Mouse (Mus musculus) lung, postnatal 0 days (tissue): ENCODE measurements around the gene Hoxd12. TPM values are rescaled to one million over a fixed set of nuclear protein-coding genes. Genes with fewer than 3 reads are reported as not detected.

ENCODE experiments used
- ATAC-seq: fragments of 200-750 bp; cut with Nextera tagmentation; 2 replicates; pipeline ENCODE4 v1.8.0; 2017; ENCODE audit warnings: moderate library complexity
- DNase-seq: peaks from one replicate; pipeline ENCODE4 v3.0.0-alpha.2; 2016; ENCODE audit warnings: low spot score
- H3K27ac ChIP-seq: fragments of 300-500 bp; sonication (generic); 2 replicates; pipeline ENCODE4 v1.5.1; 2014; ENCODE audit warnings: antibody characterized with exemption, mild to moderate bottlenecking, low read length, mixed read lengths
- H3K27me3 ChIP-seq: fragments of 300-500 bp; sonication (generic); replicated peaks from 2 replicates; pipeline ENCODE4 v1.6.1; 2014; ENCODE audit warnings: low read length, mixed read lengths; ENCODE audit not compliant: insufficient read depth
- H3K36me3 ChIP-seq: fragments of 300-500 bp; sonication (generic); 2 replicates; pipeline ENCODE4 v1.6.1; 2014; ENCODE audit warnings: low read length, mixed read lengths; ENCODE audit not compliant: insufficient read depth
- H3K4me1 ChIP-seq: fragments of 300-500 bp; sonication (generic); 2 replicates; pipeline ENCODE4 v1.6.1; 2014; ENCODE audit warnings: antibody characterized with exemption, low read depth, low read length, mixed read lengths; ENCODE audit not compliant: insufficient read depth
- H3K4me2 ChIP-seq: fragments of 300-500 bp; sonication (generic); replicated peaks from 2 replicates; pipeline ENCODE4 v1.6.1; 2014; ENCODE audit warnings: low read depth, mild to moderate bottlenecking, low read length, moderate library complexity, mixed read lengths
- H3K4me3 ChIP-seq: fragments of 300-500 bp; sonication (generic); 2 replicates; pipeline ENCODE4 v1.5.1; 2014; ENCODE audit warnings: low read depth, low read length
- H3K9ac ChIP-seq: fragments of 300-500 bp; sonication (generic); replicated peaks from 2 replicates; pipeline ENCODE4 v1.6.1; 2014; ENCODE audit warnings: low read depth, mild to moderate bottlenecking
- H3K9me3 ChIP-seq: fragments of 300-500 bp; sonication (generic); 2 replicates; pipeline ENCODE4 v1.6.1; 2016; ENCODE audit warnings: low read length, mixed read lengths
- CTCF ChIP-seq: IDR thresholded peaks from 2 replicates; pipeline ENCODE4 v1.5.1; 2016; ENCODE audit warnings: antibody characterized with exemption, mild to moderate bottlenecking
- EP300 ChIP-seq: IDR thresholded peaks from 2 replicates; pipeline ENCODE4 v1.6.1; 2016; ENCODE audit warnings: antibody characterized with exemption, mild to moderate bottlenecking, control low read depth
- WGBS: fragments of 180-500 bp; shearing (Covaris S2); extraction: QIAGEN DNeasy Blood & Tissue Kit; methylation state at CpG from one replicate; pipeline ENCODE4 v1.1.7; 2014; 5-methylcytosine and 5-hydroxymethylcytosine counted together
- polyA plus RNA-seq: library from polyadenylated mRNA; unstranded; fragments of >200 nt; fragmentation: Nextera tagmentation; extraction: Ambion mirVana; gene quantifications from 2 replicates; pipeline ENCODE4 v1.2.1, GENCODE M21; 2015

The Hoxd12 gene
- polyA plus RNA-seq, 1 experiment from 2014 or later = not detected

GRCm38 (mm10) chr2:74706393-74706960, 31.7 kb downstream of the Hoxd12 start:
- peaks cover 3% of the 10 kb centered on the region; the same call in 1 of the 2 replicates for H3K4me1 ChIP-seq
- peaks cover 87% of the 10 kb centered on the region for H3K27me3 ChIP-seq
- no peak overlapping the region for H3K27ac ChIP-seq
- no peak overlapping the region for H3K4me2 ChIP-seq
- DNase-seq = no peak
- 4% methylated on average over 13 of the region's 13 CpGs for WGBS
- no peaks in the 10 kb centered on the region for H3K9me3 ChIP-seq
- no peak overlapping the region for H3K4me3 ChIP-seq
- no peak for TF ChIP-seq CTCF
- no peak for TF ChIP-seq EP300
- no peak for ATAC-seq
- H3K36me3 ChIP-seq = no peaks in the 10 kb centered on the region
- no peak overlapping the region for H3K9ac ChIP-seq

GRCm38 (mm10) chr2:74707599-74707998, 32.8 kb downstream of the Hoxd12 start:
- Histone ChIP-seq H3K36me3 (no peaks in the 10 kb centered on the region), H3K27ac (no peak overlapping the region), H3K4me3 (no peak overlapping the region), H3K9ac (no peak overlapping the region), H3K9me3 (no peaks in the 10 kb centered on the region), H3K4me1 (peaks cover 9% of the 10 kb centered on the region; the same call in 1 of the 2 replicates), H3K27me3 (peaks cover 95% of the 10 kb centered on the region), H3K4me2 (no peak overlapping the region)
- ATAC-seq (no peak), DNase-seq (no peak)
- TF ChIP-seq EP300 = no peak
- no peak for TF ChIP-seq CTCF
- 11% methylated on average over 7 of the region's 7 CpGs for WGBS

GRCm38 (mm10) chr2:74708676-74709075, 33.9 kb downstream of the Hoxd12 start:
- H3K4me1 ChIP-seq = peaks cover 9% of the 10 kb centered on the region; the same call in 1 of the 2 replicates
- no peak for DNase-seq
- no peak overlapping the region for H3K4me3 ChIP-seq
- no peak overlapping the region for H3K4me2 ChIP-seq
- WGBS = 19% methylated on average over 4 of the region's 4 CpGs
- TF ChIP-seq CTCF (no peak), EP300 (no peak)
- ATAC-seq = no peak
- H3K9ac ChIP-seq = no peak overlapping the region
- H3K27ac ChIP-seq = no peak overlapping the region
- H3K9me3 ChIP-seq = no peaks in the 10 kb centered on the region
- no peaks in the 10 kb centered on the region for H3K36me3 ChIP-seq
- H3K27me3 ChIP-seq = peaks cover 95% of the 10 kb centered on the region

DNA sequence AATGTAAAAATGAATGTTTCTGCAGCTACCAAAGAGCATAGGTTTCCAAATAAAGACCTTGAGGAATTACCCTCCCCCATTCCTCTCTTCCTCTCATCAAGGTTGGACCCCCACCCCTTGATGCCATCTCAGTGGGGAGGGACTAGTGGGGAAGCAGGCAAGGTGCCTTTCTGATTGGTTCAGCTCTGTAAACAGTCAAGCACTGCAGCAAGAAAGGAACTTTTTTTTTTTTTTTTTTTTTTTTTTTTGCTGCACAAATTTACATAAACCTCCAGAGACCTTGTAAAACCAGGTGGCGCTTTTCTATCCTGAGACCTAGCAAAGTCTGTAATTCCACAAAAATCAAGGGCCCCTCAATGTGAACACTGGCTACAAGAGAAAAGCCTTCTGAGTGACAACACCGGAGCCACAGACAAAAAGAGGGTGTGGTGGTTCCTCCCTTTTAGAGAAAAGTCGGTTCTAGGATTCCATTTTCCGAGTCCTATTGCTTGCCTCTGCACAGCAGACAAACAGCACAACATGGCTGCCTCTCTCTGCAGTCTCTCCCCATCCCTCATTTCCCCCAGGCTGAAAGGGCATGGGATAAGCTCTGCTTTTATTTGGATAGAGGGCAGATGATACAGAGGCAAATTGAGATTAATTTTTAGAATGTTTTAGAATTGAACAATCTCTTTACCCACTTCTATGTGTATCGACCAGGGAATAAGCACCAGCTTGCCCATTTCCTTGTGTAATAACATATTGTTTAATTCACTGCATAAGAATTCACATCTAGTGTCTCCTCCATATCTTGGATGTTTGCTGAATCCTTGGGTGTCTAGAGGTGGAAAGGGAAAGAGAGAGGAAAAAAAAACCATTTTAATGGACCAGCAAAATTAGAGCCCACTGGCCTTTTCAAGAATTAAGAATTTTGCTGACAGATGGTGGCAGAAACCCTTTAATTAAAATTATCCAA, 34.9 kb downstream of the Hoxd12 start:
- WGBS = 6% methylated on average over 5 of the region's 5 CpGs
- Histone ChIP-seq H3K9ac (no peak overlapping the region), H3K27ac (no peak overlapping the region), H3K4me3 (no peak overlapping the region), H3K4me1 (peaks cover 9% of the 10 kb centered on the region; the same call in 1 of the 2 replicates), H3K36me3 (no peaks in the 10 kb centered on the region), H3K4me2 (no peak overlapping the region), H3K27me3 (peaks cover 94% of the 10 kb centered on the region), H3K9me3 (no peaks in the 10 kb centered on the region)
- ATAC-seq (no peak), DNase-seq (no peak)
- TF ChIP-seq CTCF (no peak), EP300 (no peak)

- Histone ChIP-seq H3K4me3 (no peak overlapping the region), H3K36me3 (no peaks in the 10 kb centered on the region), H3K9ac (no peak overlapping the region), H3K4me1 (0 out of 2 replicates have a peak, but pooled peaks cover 6% of the 10 kb centered on the region), H3K4me2 (no peak overlapping the region), H3K27me3 (peaks cover 94% of the 10 kb centered on the region), H3K9me3 (no peaks in the 10 kb centered on the region), H3K27ac (no peak overlapping the region)
- DNase-seq = no peak
- TF ChIP-seq CTCF = no peak
- TF ChIP-seq EP300 = no peak
- WGBS = 2% methylated on average over 16 of the region's 16 CpGs
- no peak for ATAC-seq
These were observed 36.2 kb downstream of the Hoxd12 start for GRCm38 (mm10) chr2:74710929-74711543.
